Mouse (Mus musculus) megakaryocyte progenitor cell, adult 5-6 weeks (primary cell): ENCODE data around the gene Rad51b. TPM values are rescaled to one million over a fixed set of nuclear protein-coding genes. Genes with fewer than 3 reads are reported as not detected.

ENCODE experiments used
- ATAC-seq: replicated peaks from 2 replicates; pipeline ENCODE4 v1.8.0; 2016; ENCODE audit warnings: mild to moderate bottlenecking, moderate TSS enrichment, inconsistent platforms; ENCODE audit not compliant: poor library complexity
- total RNA-seq, 2 experiments: library from RNA; stranded (forward) in 1 of 2; stranded (reverse) in 1 of 2; fragments of 157-497, 149-512 nt in 1 of 2; fragments of 200-1000 nt in 1 of 2; gene quantifications; 2 replicates each; pipeline versions ENCODE4 v1.2.3 to v1.2.4; 2015 to 2017

The Rad51b gene
- total RNA-seq, 2 experiments from 2014 or later = 15.7 to 19.5 TPM

DNA sequence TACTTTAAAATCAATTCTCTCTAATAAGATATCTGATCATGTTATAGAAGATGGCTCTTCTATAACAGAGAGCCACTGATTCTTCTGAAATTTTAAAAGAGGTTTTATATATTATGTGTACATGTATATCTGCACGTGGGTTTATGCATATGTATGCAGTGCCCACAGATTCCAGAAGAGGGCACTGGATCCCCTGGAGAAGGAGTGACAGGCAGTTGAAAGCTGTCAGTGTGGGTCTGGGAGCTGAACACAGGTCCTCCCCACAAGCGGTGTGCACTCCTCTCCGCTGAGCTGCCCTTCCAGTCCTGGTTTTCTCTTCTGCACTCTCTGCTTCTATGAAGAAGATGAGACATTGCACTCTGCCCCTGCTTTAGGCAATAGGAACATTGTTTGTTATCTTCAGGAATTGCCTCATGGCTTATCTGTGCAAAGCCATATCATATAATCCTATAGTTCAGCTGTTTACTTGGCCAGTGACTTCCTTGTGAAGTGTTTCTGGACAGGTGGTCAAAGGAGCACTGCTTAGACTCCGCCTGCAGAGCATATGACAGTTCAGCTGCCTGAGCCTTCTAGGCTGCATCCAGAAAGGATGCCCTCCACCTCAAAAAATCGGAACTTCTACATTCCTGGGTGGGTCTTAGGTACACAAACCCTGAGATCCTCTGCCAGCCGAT, 485.5 kb downstream of the Rad51b start:
- ATAC-seq = no peak

DNA sequence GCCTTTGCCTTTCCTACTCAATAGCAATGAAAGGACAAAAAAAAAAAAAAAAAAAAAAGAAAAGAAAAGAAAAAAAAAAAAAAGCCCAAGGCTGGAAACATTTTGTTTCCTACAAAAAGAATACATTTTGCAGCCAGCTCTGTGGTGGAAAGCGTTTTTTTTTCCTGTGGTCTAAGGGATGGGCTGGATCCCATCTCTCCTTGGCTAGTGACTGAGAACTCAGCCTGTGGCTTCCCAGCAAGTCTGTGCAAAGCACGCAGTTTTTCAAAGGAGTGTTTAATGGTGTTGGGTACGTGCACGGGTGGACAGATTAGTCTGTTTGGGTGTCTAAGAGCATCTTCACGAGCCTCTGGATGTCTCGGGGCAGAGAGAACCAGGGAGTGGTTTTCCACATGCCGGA, 487.1 kb downstream of the Rad51b start:
- ATAC-seq = no peak

GRCm38 (mm10) chr12:79785691-79786090, 488.6 kb downstream of the Rad51b start:
- no peak for ATAC-seq

- no peak for ATAC-seq
Observed at GRCm38 (mm10) chr12:79787538-79787937, 490.5 kb downstream of the Rad51b start.

DNA sequence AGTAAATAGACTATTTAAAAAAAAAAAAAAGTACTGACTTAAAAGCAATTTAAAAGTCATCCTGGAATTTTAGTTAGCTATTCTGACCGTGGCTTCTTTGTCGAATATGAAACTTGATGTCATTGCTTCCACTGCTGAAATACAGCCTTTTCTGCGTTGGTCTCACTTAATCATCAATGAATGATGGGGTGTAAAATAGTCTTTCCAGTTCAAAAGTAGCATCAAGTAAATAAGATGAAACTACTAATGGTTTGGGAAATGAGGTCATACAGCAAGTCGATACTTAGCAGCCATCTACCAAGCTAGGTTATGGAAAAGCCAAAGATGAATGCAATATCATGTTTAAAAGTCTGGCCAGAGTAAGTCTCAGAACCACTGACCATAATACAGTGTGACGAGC, 491.3 kb downstream of the Rad51b start:
- ATAC-seq = no peak

GRCm38 (mm10) chr12:79789481-79789880, 492.4 kb downstream of the Rad51b start:
- ATAC-seq = no peak

- no peak for ATAC-seq
Observed at GRCm38 (mm10) chr12:79793382-79793781, 496.3 kb downstream of the Rad51b start.

DNA sequence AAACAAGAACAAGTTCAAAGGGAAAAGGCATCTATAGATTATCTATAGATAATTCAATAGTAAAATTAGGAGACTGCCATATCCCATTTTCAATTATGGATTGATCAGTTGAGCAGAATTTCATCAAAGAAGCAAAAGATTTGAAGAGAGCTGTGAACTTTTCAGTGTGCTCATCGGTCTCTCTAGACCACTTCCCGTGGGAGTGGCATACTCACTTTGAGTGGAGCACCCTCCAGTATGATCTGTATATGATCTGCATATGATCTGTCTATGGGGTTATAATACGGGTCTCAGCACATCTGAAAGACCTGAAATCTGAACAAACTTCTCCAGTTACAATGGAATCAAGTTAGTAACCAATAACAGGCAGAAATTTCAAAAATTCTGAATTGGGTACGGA, 497.7 kb downstream of the Rad51b start:
- ATAC-seq = no peak

- no peak for ATAC-seq
Observed at GRCm38 (mm10) chr12:79796260-79796659, 499.2 kb downstream of the Rad51b start.

DNA sequence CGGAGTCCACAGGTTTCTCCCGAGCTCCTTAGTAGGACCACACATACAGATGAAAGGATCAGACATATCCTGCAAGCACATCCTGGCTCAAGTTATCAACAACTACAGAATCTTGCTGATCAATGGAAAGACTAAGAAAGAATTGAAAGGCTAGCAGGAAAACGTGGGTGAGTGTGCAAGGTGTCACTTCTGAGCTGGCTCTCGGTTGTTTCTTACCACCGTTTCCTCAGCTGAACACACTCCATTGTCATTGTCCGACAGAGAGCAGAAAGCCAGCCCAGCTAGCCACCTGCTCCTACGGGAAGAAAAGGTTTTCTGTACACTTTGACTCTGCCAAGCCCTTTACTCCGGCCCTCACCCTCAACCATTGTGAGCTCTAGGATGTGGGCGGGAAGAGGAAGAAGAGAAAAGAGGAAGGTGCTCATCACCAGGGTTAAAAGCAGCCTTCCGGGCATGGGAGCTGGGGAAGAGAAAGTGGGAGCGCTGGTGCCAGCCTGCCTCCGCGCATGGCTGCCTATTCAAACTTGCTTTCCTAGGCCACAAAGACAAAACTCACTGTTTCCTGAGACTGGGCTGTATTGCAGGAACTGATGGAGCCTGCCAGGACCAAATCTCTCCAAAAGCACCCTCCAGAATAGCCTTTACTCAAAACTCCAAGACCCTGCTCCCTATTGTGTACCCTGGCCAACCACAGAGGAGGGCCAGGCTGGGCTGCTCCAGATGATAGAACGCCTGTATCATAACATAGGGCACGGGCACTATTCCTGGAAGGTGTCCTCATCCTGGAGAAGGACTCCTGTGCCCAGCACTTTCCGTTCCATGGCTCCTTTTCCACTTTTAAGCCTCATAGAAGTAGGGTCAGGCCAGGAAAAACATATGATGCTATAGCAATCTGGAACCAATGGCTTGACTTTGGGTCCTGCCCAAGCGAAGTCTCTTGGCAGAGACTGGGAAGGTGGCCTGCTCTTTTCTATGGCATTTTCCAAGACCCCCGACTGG, 500.0 kb downstream of the Rad51b start:
- peak; percentile 72 for ATAC-seq

- ATAC-seq = no peak
Observed at GRCm38 (mm10) chr12:79798488-79798887, 501.4 kb downstream of the Rad51b start.

DNA sequence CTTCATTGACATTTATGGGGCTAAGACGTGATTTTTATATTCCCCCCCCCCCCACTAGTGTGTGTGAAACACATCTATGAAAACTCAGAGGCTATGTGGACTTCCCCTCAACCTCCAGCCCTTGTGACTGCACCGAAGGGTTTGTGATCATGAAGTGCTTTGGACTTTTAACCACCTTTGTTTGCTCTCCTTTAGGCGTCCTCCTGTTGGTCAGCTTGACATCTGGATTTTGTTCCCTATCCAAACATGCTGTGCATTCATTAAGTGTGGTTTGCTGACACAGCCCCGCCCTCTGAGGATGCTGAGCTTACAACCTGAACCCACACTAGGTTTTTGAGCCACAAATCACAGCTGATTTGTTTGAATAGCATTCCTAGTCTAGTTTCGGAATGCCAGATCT, 502.3 kb downstream of the Rad51b start:
- no peak for ATAC-seq

GRCm38 (mm10) chr12:79803670-79804069, 506.6 kb downstream of the Rad51b start:
- ATAC-seq = no peak

GRCm38 (mm10) chr12:79804776-79805524, 507.9 kb downstream of the Rad51b start:
- no peak for ATAC-seq

GRCm38 (mm10) chr12:79806990-79807389, 509.9 kb downstream of the Rad51b start:
- no peak for ATAC-seq

- ATAC-seq = no peak
Observed at GRCm38 (mm10) chr12:79807410-79807847, 510.3 kb downstream of the Rad51b start.

GRCm38 (mm10) chr12:79807938-79808401, 510.9 kb downstream of the Rad51b start:
- no peak for ATAC-seq

DNA sequence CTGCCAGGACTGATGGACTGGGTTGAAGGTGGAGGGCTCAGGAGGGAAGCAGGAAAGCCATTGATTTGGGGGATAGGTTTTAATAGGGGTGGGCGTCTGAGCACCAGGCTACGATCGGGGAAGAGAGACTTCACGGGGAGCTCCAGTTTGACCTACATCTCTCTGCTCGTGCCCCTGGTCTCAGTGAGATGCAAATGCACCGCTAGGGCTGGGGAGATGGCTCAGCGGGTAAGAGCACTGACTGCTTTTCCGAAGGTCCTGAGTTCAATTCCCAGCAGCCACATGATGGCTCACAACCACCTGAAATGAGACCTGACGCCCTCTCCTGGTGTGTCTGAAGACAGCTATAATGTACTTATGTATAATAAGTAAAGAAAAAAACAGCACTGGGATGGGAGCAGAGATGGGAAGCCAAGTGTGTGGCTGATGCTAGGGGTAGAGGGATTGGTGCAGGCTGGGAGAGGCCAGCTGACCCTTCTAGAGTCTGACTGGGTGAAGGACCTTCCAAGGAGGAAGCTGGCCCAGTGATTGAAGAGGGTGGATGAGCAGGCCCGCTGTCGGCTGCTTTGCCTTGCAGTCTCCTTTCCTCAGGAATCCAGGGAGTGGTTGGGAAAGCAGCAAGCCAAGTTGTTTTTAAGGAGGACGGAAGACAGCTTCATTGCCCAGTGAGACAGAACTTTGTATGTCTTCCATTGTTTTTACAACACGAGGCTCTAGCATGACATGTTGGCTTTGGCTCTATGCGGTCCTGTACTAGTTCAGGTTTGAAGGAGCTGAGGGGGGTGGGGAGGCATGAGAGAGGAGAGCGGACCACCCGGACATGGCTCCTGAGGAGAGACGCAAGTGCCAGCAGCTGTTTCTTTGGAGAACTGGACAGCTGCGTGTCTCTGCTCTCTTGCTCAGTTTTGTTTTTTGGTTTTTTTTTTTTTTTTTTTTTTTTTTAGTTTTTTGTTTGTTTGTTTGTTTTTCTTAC, 511.6 kb downstream of the Rad51b start:
- no peak for ATAC-seq

DNA sequence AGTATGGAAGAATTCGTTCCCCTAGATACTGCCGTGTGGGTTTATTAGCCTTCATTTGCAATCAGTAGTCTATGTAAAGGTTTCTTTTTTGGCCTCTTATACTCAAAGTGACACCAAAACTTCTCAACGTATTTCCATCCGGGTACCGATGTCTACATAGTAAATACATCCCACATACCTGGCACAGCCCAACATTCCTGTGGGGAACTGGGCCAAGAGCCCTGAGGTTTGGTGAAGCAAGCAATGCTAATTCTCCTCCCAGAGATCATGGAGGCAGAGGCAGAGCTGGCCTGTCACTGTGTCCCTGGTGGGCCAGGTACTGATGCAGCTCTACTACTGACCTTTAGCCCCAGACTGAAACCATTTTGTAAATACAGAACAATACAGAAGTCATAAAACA, 512.4 kb downstream of the Rad51b start:
- ATAC-seq = no peak

- ATAC-seq = no peak
Observed at GRCm38 (mm10) chr12:79812422-79812821, 515.3 kb downstream of the Rad51b start.
